Mouse (Mus musculus): Measurements from ENCODE around the gene Rasd1.

DNA sequence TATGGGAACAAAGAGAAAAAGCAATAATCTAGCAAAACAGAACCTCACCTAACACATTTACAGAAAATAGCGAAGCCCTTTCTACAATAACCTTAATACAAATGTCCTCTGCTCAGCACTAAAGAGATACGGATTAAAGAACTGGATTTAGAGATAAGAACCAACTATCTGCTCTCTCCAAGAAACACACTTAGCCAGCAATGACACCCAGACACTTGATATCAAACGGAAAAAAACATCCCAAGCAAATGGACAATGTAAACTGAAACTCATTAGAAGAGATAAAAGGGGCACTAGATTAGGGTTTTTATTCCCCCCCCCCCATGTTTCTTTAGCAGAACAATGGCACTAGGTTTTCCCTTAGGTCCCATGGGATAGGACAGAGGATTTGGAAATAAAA lies 45.3 kb downstream of the Rasd1 start:
- TF ChIP-seq EP300 (IDR thresholded peaks at IDR 0.05; ENCODE audit: low read length) = no peak
- TF ChIP-seq MYC (IDR thresholded peaks at IDR 0.05; ENCODE audit: low read depth, low read length) = no peak
- no peak for TF ChIP-seq NRF1 (IDR thresholded peaks at IDR 0.05; ENCODE audit: low read depth, low read length)
- TF ChIP-seq ETS1 (conservative IDR thresholded peaks at IDR 0.05; ENCODE audit: low read depth, low read length) = no peak
- no peak for TF ChIP-seq CTCF (conservative IDR thresholded peaks at IDR 0.05 in 1 of 2, IDR thresholded peaks at IDR 0.05 in 1 of 2; ENCODE audit: low read depth in 2 of 2, low read length in 2 of 2)
- TF ChIP-seq JUND (conservative IDR thresholded peaks at IDR 0.05; ENCODE audit: low read depth, low read length) = no peak
- no peak for TF ChIP-seq POLR2A (IDR thresholded peaks at IDR 0.05; ENCODE audit: low read depth, low read length)
